Mouse (Mus musculus): ENCODE measurements around the gene Fam50b.

- TF ChIP-seq GATA1 (IDR thresholded peaks at IDR 0.05; ENCODE audit: borderline replicate concordance, low read length), result no peak
- no peak for TF ChIP-seq FLI1 (IDR thresholded peaks at IDR 0.05; ENCODE audit: low read length)
These were observed 4.0 kb downstream of the Fam50b start for GRCm38 (mm10) chr13:34738699-34738973.

Data from megakaryocyte, embryonic 14.5 days (primary cell).